Mouse (Mus musculus) neural tube, embryonic 12.5 days (tissue): ENCODE data around the gene Slc30a7. TPM values are rescaled to one million over a fixed set of nuclear protein-coding genes. Genes with fewer than 3 reads are reported as not detected.

ENCODE experiments used
- ATAC-seq: fragments of 200-750 bp; cut with Nextera tagmentation; 2 replicates; pipeline ENCODE4 v1.8.0; 2017; ENCODE audit warnings: low read depth, mild to moderate bottlenecking, moderate TSS enrichment, moderate library complexity; ENCODE audit not compliant: low FRiP score
- H3K27ac ChIP-seq: fragments of 300-500 bp; sonication (generic); 2 replicates; pipeline ENCODE4 v1.5.1; 2016
- H3K27me3 ChIP-seq: fragments of 300-500 bp; sonication (generic); replicated peaks from 2 replicates; pipeline ENCODE4 v1.6.1; 2016; ENCODE audit warnings: mild to moderate bottlenecking
- H3K36me3 ChIP-seq: fragments of 300-500 bp; sonication (generic); 2 replicates; pipeline ENCODE4 v1.6.1; 2016; ENCODE audit warnings: mild to moderate bottlenecking
- H3K4me1 ChIP-seq: fragments of 300-500 bp; sonication (generic); 2 replicates; pipeline ENCODE4 v1.6.1; 2016
- H3K4me2 ChIP-seq: fragments of 300-500 bp; sonication (generic); replicated peaks from 2 replicates; pipeline ENCODE4 v1.6.1; 2016; ENCODE audit warnings: mild to moderate bottlenecking
- H3K4me3 ChIP-seq: fragments of 300-500 bp; sonication (generic); 2 replicates; pipeline ENCODE4 v1.5.1; 2016
- H3K9ac ChIP-seq: fragments of 300-500 bp; sonication (generic); 2 replicates; pipeline ENCODE4 v1.6.1; 2016; ENCODE audit warnings: mild to moderate bottlenecking
- H3K9me3 ChIP-seq: fragments of 300-500 bp; sonication (generic); 2 replicates; pipeline ENCODE4 v1.6.1; 2016; ENCODE audit warnings: mild to moderate bottlenecking
- WGBS: fragments of 180-500 bp; shearing (Covaris S2); methylation state at CpG from one replicate; pipeline ENCODE4 v1.1.7; 2016; 5-methylcytosine and 5-hydroxymethylcytosine counted together
- microRNA-seq: library from miRNA; unstranded; fragments of <30 nt; microRNA quantifications from one replicate; pipeline ENCODE4, GENCODE M21; 2017
- polyA plus RNA-seq: library from polyadenylated mRNA; unstranded; fragments of >200 nt; fragmentation: Nextera tagmentation; extraction: Ambion mirVana; gene quantifications from 2 replicates; pipeline ENCODE4 v1.2.1, GENCODE M21; 2016

Slc30a7 gene
- polyA plus RNA-seq, 1 experiment from 2014 or later = 20.7 TPM

GRCm38 (mm10) chr3:115892341-115892740, 114.9 kb downstream of the Slc30a7 start:
- H3K4me1 ChIP-seq = peaks cover 3% of the 10 kb centered on the region; the same call in 1 of the 2 replicates
- 0 out of 2 replicates have a peak, but pooled peaks have one; percentile 5 for ATAC-seq
- H3K9me3 ChIP-seq = no peaks in the 10 kb centered on the region
- H3K27me3 ChIP-seq = no peaks in the 10 kb centered on the region
- 60% methylated on average over 4 of the region's 4 CpGs for WGBS
- no peak overlapping the region for H3K4me3 ChIP-seq
- no peak overlapping the region for H3K4me2 ChIP-seq
- no peak overlapping the region for H3K9ac ChIP-seq
- H3K36me3 ChIP-seq = peaks cover 5% of the 10 kb centered on the region; the same call in 1 of the 2 replicates
- no peak overlapping the region for H3K27ac ChIP-seq

Small RNA genes within 50 kb of the gene (microRNA-seq; reads per million reads assigned to microRNA genes)
- not detected for gene Mir669n

Other genes with a start within 250 kb of the Slc30a7 start
- gene Dph5, start 119.6 kb downstream of the Slc30a7 start, polyA plus RNA-seq = 28.0 and 28.9 TPM in 2 replicates
- 30.5 and 31.5 TPM in 2 replicates for gene Extl2, start 56 bp upstream of the Slc30a7 start, polyA plus RNA-seq
- gene Vcam1, start 122.3 kb upstream of the Slc30a7 start, polyA plus RNA-seq = 41.9 and 51.0 TPM in 2 replicates
- 0.87 and 1.6 TPM in 2 replicates for gene Gpr88, start 246.1 kb upstream of the Slc30a7 start, polyA plus RNA-seq